Mouse (Mus musculus) intestine, postnatal 0 days (tissue): ENCODE data around the gene Ostc. TPM values are rescaled to one million over a fixed set of nuclear protein-coding genes. Genes with fewer than 3 reads are reported as not detected.

Experiments used
- ATAC-seq: fragments of 200-750 bp; cut with Nextera tagmentation; 2 replicates; pipeline ENCODE4 v1.8.0; 2017; ENCODE audit warnings: mild to moderate bottlenecking, moderate TSS enrichment, moderate library complexity
- H3K27ac ChIP-seq: fragments of 300-500 bp; sonication (generic); 2 replicates; pipeline ENCODE4 v1.5.1; 2014; ENCODE audit warnings: mild to moderate bottlenecking, low read depth, low read length, moderate library complexity
- H3K27me3 ChIP-seq: fragments of 300-500 bp; sonication (generic); replicated peaks from 2 replicates; pipeline ENCODE4 v1.6.1; 2014; ENCODE audit warnings: low read length, mixed read lengths; ENCODE audit not compliant: control insufficient read depth, insufficient read depth
- H3K36me3 ChIP-seq: fragments of 300-500 bp; sonication (generic); 2 replicates; pipeline ENCODE4 v1.6.1; 2014; ENCODE audit warnings: mild to moderate bottlenecking, moderate library complexity; ENCODE audit not compliant: control insufficient read depth, insufficient read depth
- H3K4me1 ChIP-seq: fragments of 300-500 bp; sonication (generic); replicated peaks from 2 replicates; pipeline ENCODE4 v1.6.1; 2014; ENCODE audit warnings: antibody characterized with exemption, low read length, mixed read lengths; ENCODE audit not compliant: control insufficient read depth, insufficient read depth
- H3K4me2 ChIP-seq: fragments of 300-500 bp; sonication (generic); replicated peaks from 2 replicates; pipeline ENCODE4 v1.6.1; 2014; ENCODE audit warnings: low read depth, mild to moderate bottlenecking, moderate library complexity
- H3K4me3 ChIP-seq: fragments of 300-500 bp; sonication (generic); 2 replicates; pipeline ENCODE4 v1.5.1; 2014; ENCODE audit warnings: low read depth, low read length
- H3K9ac ChIP-seq: fragments of 300-500 bp; sonication (generic); 2 replicates; pipeline ENCODE4 v1.6.1; 2014; ENCODE audit warnings: mild to moderate bottlenecking, low read depth, low read length
- H3K9me3 ChIP-seq: fragments of 300-500 bp; sonication (generic); 2 replicates; pipeline ENCODE4 v1.6.1; 2016; ENCODE audit warnings: mixed run types; ENCODE audit not compliant: control insufficient read depth
- CTCF ChIP-seq: sonication (generic); IDR thresholded peaks from 2 replicates; pipeline ENCODE4 v1.5.1; 2016; ENCODE audit warnings: low read depth, mild to moderate bottlenecking, control low read depth, antibody characterized with exemption, moderate library complexity
- WGBS: fragments of 180-500 bp; shearing (Covaris S2); extraction: QIAGEN DNeasy Blood & Tissue Kit; methylation state at CpG from one replicate; pipeline ENCODE4 v1.1.7; 2014; 5-methylcytosine and 5-hydroxymethylcytosine counted together
- polyA plus RNA-seq: library from polyadenylated mRNA; unstranded; fragments of >200 nt; fragmentation: Nextera tagmentation; extraction: Ambion mirVana; gene quantifications from 2 replicates; pipeline ENCODE4 v1.2.1, GENCODE M21; 2015

Gene Ostc
- polyA plus RNA-seq, 1 experiment from 2014 or later = 278 TPM

- peak; percentile 73 for TF ChIP-seq CTCF
- no peaks in the 10 kb centered on the region for H3K4me1 ChIP-seq
- no peak overlapping the region for H3K4me2 ChIP-seq
- no peaks in the 10 kb centered on the region for H3K27me3 ChIP-seq
- WGBS = 58% methylated on average over 9 of the region's 9 CpGs
- H3K4me3 ChIP-seq = no peak overlapping the region
- peaks cover 20% of the 10 kb centered on the region for H3K36me3 ChIP-seq
- no peak for ATAC-seq
- no peak overlapping the region for H3K27ac ChIP-seq
- no peaks in the 10 kb centered on the region for H3K9me3 ChIP-seq
- no peak overlapping the region for H3K9ac ChIP-seq
Measured at GRCm38 (mm10) chr3:130694041-130694593, 15.1 kb downstream of the Ostc start.

GRCm38 (mm10) chr3:130691596-130692170 lies 17.6 kb downstream of the Ostc start:
- Histone ChIP-seq H3K9ac (peak overlapping the region; percentile 5; the same call in 1 of the 2 replicates), H3K36me3 (peaks cover 13% of the 10 kb centered on the region), H3K9me3 (no peaks in the 10 kb centered on the region), H3K27me3 (no peaks in the 10 kb centered on the region), H3K27ac (peak overlapping the region; percentile 60), H3K4me2 (peak overlapping the region; percentile 58), H3K4me3 (peak overlapping the region; percentile 29), H3K4me1 (no peaks in the 10 kb centered on the region)
- 21% methylated on average over 12 of the region's 12 CpGs for WGBS
- no peak for TF ChIP-seq CTCF
- ATAC-seq = no peak; the same call in 1 of the 2 replicates

GRCm38 (mm10) chr3:130690834-130691595 lies 18.2 kb downstream of the Ostc start:
- Histone ChIP-seq H3K36me3 (peaks cover 7% of the 10 kb centered on the region), H3K9me3 (no peaks in the 10 kb centered on the region), H3K4me1 (no peaks in the 10 kb centered on the region), H3K4me2 (peak overlapping the region; percentile 58), H3K4me3 (peak overlapping the region; percentile 29), H3K9ac (peak overlapping the region; percentile 5), H3K27ac (peak overlapping the region; percentile 60), H3K27me3 (no peaks in the 10 kb centered on the region)
- WGBS = 4% methylated on average over 20 of the region's 20 CpGs
- TF ChIP-seq CTCF = peak; percentile 66
- peak; percentile 90 for ATAC-seq

- peak; percentile 88 for TF ChIP-seq CTCF
- ATAC-seq = 0 out of 2 replicates have a peak, but pooled peaks have one; percentile 37
- H3K4me3 ChIP-seq = no peak overlapping the region
Measured at GRCm38 (mm10) chr3:130689630-130690029, 19.6 kb downstream of the Ostc start.

GRCm38 (mm10) chr3:130687051-130687450 lies 22.2 kb downstream of the Ostc start:
- H3K9ac ChIP-seq = no peak overlapping the region
- WGBS = 92% methylated on average over 1 of the region's 1 CpGs
- no peaks in the 10 kb centered on the region for H3K9me3 ChIP-seq
- no peak for ATAC-seq
- no peak overlapping the region for H3K27ac ChIP-seq
- TF ChIP-seq CTCF = no peak
- H3K4me3 ChIP-seq = no peak overlapping the region
- no peak overlapping the region for H3K4me2 ChIP-seq
- H3K36me3 ChIP-seq = no peaks in the 10 kb centered on the region
- H3K4me1 ChIP-seq = no peaks in the 10 kb centered on the region
- H3K27me3 ChIP-seq = no peaks in the 10 kb centered on the region

More at GRCm38 (mm10) chr3:130689630-130690029, 19.6 kb downstream of the Ostc start:
- Histone ChIP-seq H3K9me3 (no peaks in the 10 kb centered on the region), H3K4me1 (no peaks in the 10 kb centered on the region), H3K9ac (no peak overlapping the region), H3K27me3 (no peaks in the 10 kb centered on the region), H3K36me3 (no peaks in the 10 kb centered on the region), H3K4me2 (no peak overlapping the region), H3K27ac (no peak overlapping the region)
- 14% methylated on average over 12 of the region's 12 CpGs for WGBS

- Histone ChIP-seq H3K27ac (no peak overlapping the region), H3K4me1 (no peaks in the 10 kb centered on the region), H3K9me3 (no peaks in the 10 kb centered on the region), H3K36me3 (no peaks in the 10 kb centered on the region), H3K9ac (no peak overlapping the region), H3K27me3 (no peaks in the 10 kb centered on the region), H3K4me3 (no peak overlapping the region), H3K4me2 (no peak overlapping the region)
- WGBS = 83% methylated on average over 8 of the region's 8 CpGs
- no peak for ATAC-seq
- no peak for TF ChIP-seq CTCF
Measured at GRCm38 (mm10) chr3:130685014-130685366, 24.3 kb downstream of the Ostc start.
